Mouse (Mus musculus): ENCODE measurements around the gene March11.

GRCm38 (mm10) chr15:26308629-26309230 lies at the start of gene March11:
- no peak for TF ChIP-seq CTCF (conservative IDR thresholded peaks at IDR 0.05; ENCODE audit: low read length)
- TF ChIP-seq POU5F1 (IDR thresholded peaks at IDR 0.05; ENCODE audit: borderline replicate concordance, low read length), result no peak
- no peak for TF ChIP-seq NANOG (IDR thresholded peaks at IDR 0.05; ENCODE audit: borderline replicate concordance, low read length)
